Mouse (Mus musculus) liver, embryonic 12.5 days (tissue): ENCODE results near the gene Has3. TPM values are rescaled to one million over a fixed set of nuclear protein-coding genes. Genes with fewer than 3 reads are reported as not detected.
"Not testable (repeated sequence)": the region's sequence is repeated elsewhere in the genome, so short reads cannot be mapped to it uniquely, and the experiment has no call there.

Experiments used
- ATAC-seq: fragments of 200-750 bp; cut with Nextera tagmentation; 2 replicates; pipeline ENCODE4 v1.8.0; 2017; ENCODE audit warnings: moderate number of reproducible peaks, mild to moderate bottlenecking, moderate library complexity
- H3K27ac ChIP-seq: fragments of 300-500 bp; sonication (generic); 2 replicates; pipeline ENCODE4 v1.5.1; 2016; ENCODE audit warnings: mild to moderate bottlenecking
- H3K27me3 ChIP-seq: fragments of 300-500 bp; sonication (generic); replicated peaks from 2 replicates; pipeline ENCODE4 v1.6.1; 2016; ENCODE audit warnings: mild to moderate bottlenecking, moderate library complexity
- H3K36me3 ChIP-seq: fragments of 300-500 bp; sonication (generic); 2 replicates; pipeline ENCODE4 v1.6.1; 2016; ENCODE audit warnings: mild to moderate bottlenecking, moderate library complexity
- H3K4me1 ChIP-seq: fragments of 300-500 bp; sonication (generic); 2 replicates; pipeline ENCODE4 v1.6.1; 2016
- H3K4me2 ChIP-seq: fragments of 300-500 bp; sonication (generic); 2 replicates; pipeline ENCODE4 v1.6.1; 2016; ENCODE audit warnings: mild to moderate bottlenecking, moderate library complexity
- H3K4me3 ChIP-seq: fragments of 300-500 bp; sonication (generic); 2 replicates; pipeline ENCODE4 v1.5.1; 2016; ENCODE audit warnings: mild to moderate bottlenecking, moderate library complexity
- H3K9ac ChIP-seq: fragments of 300-500 bp; sonication (generic); 2 replicates; pipeline ENCODE4 v1.6.1; 2016; ENCODE audit warnings: mild to moderate bottlenecking, moderate library complexity
- H3K9me3 ChIP-seq: fragments of 300-500 bp; sonication (generic); replicated peaks from 2 replicates; pipeline ENCODE4 v1.6.1; 2016; ENCODE audit warnings: mild to moderate bottlenecking, moderate library complexity
- WGBS: fragments of 180-500 bp; shearing (Covaris S2); methylation state at CpG from one replicate; pipeline ENCODE4 v1.1.7; 2016; ENCODE audit not compliant: insufficient replicate concordance; 5-methylcytosine and 5-hydroxymethylcytosine counted together
- polyA plus RNA-seq: library from polyadenylated mRNA; unstranded; fragments of >200 nt; fragmentation: Nextera tagmentation; extraction: Ambion mirVana; gene quantifications from 2 replicates; pipeline ENCODE4 v1.2.1, GENCODE M21; 2016

The Has3 gene
- polyA plus RNA-seq, 1 experiment from 2014 or later = 0.04 TPM

- Histone ChIP-seq H3K4me3 (no peak overlapping the region), H3K9ac (no peak overlapping the region), H3K27me3 (no peaks in the 10 kb centered on the region), H3K36me3 (peaks cover 45% of the 10 kb centered on the region), H3K27ac (no peak overlapping the region), H3K9me3 (no peaks in the 10 kb centered on the region), H3K4me2 (no peak overlapping the region), H3K4me1 (no peaks in the 10 kb centered on the region)
- no peak for ATAC-seq
- WGBS = 74% methylated on average over 4 of the region's 4 CpGs
Measured at GRCm38 (mm10) chr8:106924057-106924456, 54.0 kb downstream of the Has3 start.

DNA sequence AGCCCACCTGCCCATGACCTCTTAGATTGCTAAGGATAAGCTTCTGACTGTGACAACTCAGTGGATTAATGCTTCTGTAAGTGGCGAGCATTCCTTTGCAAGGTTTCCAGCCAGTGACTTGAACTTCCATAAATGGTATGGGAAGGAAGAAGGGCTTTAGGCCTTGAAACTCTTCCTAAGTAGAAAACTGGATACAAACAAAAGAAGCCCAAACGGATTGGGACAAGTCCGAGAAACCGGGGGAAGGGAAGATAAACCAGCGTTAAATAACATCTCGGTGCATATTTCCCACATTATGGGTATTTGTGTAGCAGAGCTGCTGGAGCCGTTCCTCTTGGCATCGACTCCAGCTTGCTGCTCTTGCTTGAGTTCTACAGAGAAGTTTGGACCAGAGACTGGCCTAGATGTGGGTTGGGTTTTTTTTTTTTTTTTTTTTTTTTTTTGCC, 54.9 kb downstream of the Has3 start:
- no peak overlapping the region for H3K4me3 ChIP-seq
- no peak overlapping the region for H3K27ac ChIP-seq

GRCm38 (mm10) chr8:106925446-106925845, 55.4 kb downstream of the Has3 start:
- peaks cover 31% of the 10 kb centered on the region for H3K36me3 ChIP-seq
- no peak for ATAC-seq
- H3K27ac ChIP-seq = no peak overlapping the region
- H3K4me2 ChIP-seq = no peak overlapping the region
- no peaks in the 10 kb centered on the region for H3K4me1 ChIP-seq
- H3K4me3 ChIP-seq = no peak overlapping the region
- 62% methylated on average over 4 of the region's 4 CpGs for WGBS
- H3K9ac ChIP-seq = no peak overlapping the region
- no peaks in the 10 kb centered on the region for H3K9me3 ChIP-seq
- H3K27me3 ChIP-seq = no peaks in the 10 kb centered on the region

More for the DNA sequence above, 54.9 kb downstream of the Has3 start:
- Histone ChIP-seq H3K4me1 (no peaks in the 10 kb centered on the region), H3K9me3 (no peaks in the 10 kb centered on the region), H3K9ac (no peak overlapping the region), H3K36me3 (peaks cover 36% of the 10 kb centered on the region), H3K4me2 (no peak overlapping the region), H3K27me3 (no peaks in the 10 kb centered on the region)
- no peak for ATAC-seq
- WGBS = 79% methylated on average over 8 of the region's 8 CpGs

DNA sequence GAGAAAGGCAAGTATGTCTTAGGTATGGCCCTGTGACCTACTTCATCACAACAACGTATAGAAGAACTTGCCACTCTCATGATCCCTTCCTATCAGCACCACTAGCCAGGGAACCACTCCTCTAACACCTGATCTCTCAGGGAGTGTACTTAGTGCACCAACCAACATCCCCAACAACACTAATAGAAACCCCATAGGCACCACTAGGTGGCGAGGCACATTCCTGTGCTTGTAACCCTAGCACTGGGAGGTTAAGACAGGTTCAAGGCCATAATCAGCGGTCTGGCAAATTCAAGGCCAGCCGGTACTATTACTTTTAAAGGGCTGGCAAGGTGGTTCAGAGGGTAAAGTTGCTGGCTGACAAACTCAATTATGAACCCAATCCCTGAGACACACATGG, 57.2 kb downstream of the Has3 start:
- WGBS = 42% methylated on average over 4 of the region's 4 CpGs
- Histone ChIP-seq H3K4me2 (no peak overlapping the region), H3K4me3 (no peak overlapping the region), H3K9ac (no peak overlapping the region), H3K27me3 (peaks cover under 1% of the 10 kb centered on the region; the same call in 1 of the 2 replicates), H3K27ac (no peak overlapping the region), H3K9me3 (no peaks in the 10 kb centered on the region), H3K4me1 (peaks cover 1% of the 10 kb centered on the region; the same call in 1 of the 2 replicates), H3K36me3 (peaks cover 14% of the 10 kb centered on the region)
- ATAC-seq = 0 out of 2 replicates have a peak, but pooled peaks have one; percentile 37

GRCm38 (mm10) chr8:106928182-106928581, 58.1 kb downstream of the Has3 start:
- WGBS = 87% methylated on average over 11 of the region's 11 CpGs
- not testable (repeated sequence) for H3K4me1 ChIP-seq, H3K4me2 ChIP-seq, H3K9ac ChIP-seq, H3K36me3 ChIP-seq, H3K9me3 ChIP-seq, H3K27ac ChIP-seq, ATAC-seq, H3K27me3 ChIP-seq, H3K4me3 ChIP-seq

DNA sequence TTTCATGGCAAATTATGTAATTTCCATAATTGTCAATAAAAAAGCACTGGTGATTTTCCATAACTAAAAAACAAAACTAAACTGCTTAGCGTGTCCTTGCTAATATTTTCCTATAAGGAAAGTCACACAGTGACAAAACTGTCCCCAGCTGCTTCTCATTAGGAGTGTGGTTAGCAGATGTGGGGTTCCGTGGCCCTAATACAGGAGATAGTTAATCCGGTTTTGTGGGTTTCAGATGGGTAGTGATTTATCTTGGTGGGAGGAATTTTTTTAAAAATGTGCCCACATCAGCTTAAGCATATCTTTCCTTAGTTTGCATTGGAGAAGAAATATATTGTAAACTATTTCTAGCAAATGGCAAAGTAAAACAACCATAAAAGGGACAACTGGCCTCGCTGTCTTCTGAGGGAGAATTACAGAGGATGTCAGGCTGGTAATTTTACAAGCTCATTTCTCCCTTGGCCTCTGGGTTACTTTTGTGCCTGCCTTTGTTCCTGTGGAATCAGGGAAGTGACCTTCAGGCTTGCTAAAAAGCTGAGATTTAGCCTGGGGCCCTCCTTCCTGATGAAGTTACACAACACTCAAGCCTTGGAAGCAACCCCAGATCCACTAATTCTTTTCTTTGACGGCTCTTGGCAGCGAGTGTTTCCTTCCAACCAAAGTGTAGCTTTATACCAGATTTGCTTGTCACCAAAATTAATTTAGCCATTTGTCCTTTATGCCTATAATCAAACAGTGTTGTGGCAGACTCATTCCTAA, 59.3 kb downstream of the Has3 start:
- no peak overlapping the region for H3K4me2 ChIP-seq
- no peaks in the 10 kb centered on the region for H3K36me3 ChIP-seq
- peaks cover 9% of the 10 kb centered on the region; the same call in 1 of the 2 replicates for H3K27me3 ChIP-seq
- no peaks in the 10 kb centered on the region for H3K9me3 ChIP-seq
- 43% methylated on average over 6 of the region's 6 CpGs for WGBS
- H3K27ac ChIP-seq = no peak overlapping the region
- H3K4me1 ChIP-seq = peaks cover 13% of the 10 kb centered on the region
- no peak overlapping the region for H3K9ac ChIP-seq
- no peak overlapping the region for H3K4me3 ChIP-seq
- ATAC-seq = no peak

DNA sequence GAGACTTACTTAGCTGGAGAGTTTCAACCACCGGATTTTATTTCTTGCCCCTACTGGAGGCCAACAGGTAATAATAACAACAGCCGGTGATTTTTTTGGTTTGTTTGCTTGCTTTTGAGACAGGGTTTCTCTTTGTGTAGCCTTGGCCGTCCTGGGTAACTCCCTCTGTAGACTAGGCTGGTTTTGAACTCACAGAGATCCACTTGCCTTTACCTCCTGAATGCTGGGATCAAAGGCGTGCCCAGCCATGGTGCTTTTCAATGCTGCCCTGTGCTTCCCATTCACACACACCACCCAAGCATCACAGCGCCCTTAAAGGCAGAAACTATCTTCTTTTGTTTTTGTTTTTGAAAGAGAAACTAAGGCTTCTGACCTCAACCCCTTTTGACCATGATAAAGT, 59.9 kb downstream of the Has3 start:
- no peaks in the 10 kb centered on the region for H3K9me3 ChIP-seq
- no peaks in the 10 kb centered on the region for H3K36me3 ChIP-seq
- ATAC-seq = no peak
- H3K4me3 ChIP-seq = no peak overlapping the region
- H3K4me1 ChIP-seq = peaks cover 16% of the 10 kb centered on the region
- no peak overlapping the region for H3K27ac ChIP-seq
- no peak overlapping the region for H3K4me2 ChIP-seq
- H3K9ac ChIP-seq = no peak overlapping the region
- H3K27me3 ChIP-seq = peaks cover 12% of the 10 kb centered on the region; the same call in 1 of the 2 replicates
- 71% methylated on average over 5 of the region's 5 CpGs for WGBS

DNA sequence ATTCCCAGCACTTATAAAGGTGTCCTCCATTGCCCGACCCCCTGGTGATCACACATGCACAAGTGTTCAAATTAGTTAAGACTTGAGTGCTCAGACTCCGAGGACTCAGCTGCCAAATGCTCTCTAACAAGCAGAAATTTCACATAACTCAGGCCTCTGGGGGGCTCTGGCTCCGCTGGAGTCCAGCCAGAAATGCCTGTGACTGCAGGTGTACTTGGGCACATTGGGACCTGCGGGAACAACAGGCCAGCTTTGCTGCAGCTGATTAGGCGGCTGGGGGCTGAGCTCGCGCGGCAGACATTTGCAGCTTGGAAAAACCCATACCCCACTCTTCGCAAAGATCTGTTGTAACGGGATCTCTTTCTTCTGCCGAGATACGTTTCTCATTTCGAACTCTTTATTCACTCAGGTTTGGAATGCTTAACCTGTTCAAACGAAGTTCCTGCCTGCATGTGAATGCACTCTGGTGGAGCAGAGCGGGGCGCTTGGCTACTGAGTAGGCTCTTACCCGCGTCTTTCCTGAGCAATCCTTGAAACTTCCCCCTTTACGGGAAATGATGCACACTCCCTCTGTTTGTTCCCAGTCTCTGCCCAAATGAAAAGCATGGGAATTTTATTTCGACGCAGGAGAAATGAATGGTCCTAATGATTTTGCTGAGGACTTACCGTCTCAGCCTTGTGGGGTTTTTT, 62.5 kb downstream of the Has3 start:
- H3K9me3 ChIP-seq = no peaks in the 10 kb centered on the region
- peaks cover 35% of the 10 kb centered on the region for H3K27me3 ChIP-seq
- no peak overlapping the region for H3K27ac ChIP-seq
- WGBS = 17% methylated on average over 22 of the region's 22 CpGs
- H3K4me3 ChIP-seq = peak overlapping the region; percentile 21
- ATAC-seq = no peak
- 0 out of 2 replicates have a peak overlapping the region, but pooled peaks have one; percentile 4 for H3K9ac ChIP-seq
- peak overlapping the region; percentile 50 for H3K4me2 ChIP-seq
- peaks cover 41% of the 10 kb centered on the region for H3K4me1 ChIP-seq
- H3K36me3 ChIP-seq = no peaks in the 10 kb centered on the region

GRCm38 (mm10) chr8:106933506-106934143, 63.6 kb downstream of the Has3 start:
- Histone ChIP-seq H3K4me1 (peaks cover 43% of the 10 kb centered on the region), H3K36me3 (no peaks in the 10 kb centered on the region), H3K9me3 (no peaks in the 10 kb centered on the region), H3K9ac (no peak overlapping the region), H3K27me3 (peaks cover 45% of the 10 kb centered on the region), H3K27ac (no peak overlapping the region), H3K4me3 (no peak overlapping the region), H3K4me2 (no peak overlapping the region)
- ATAC-seq = no peak
- WGBS = 60% methylated on average over 4 of the region's 4 CpGs

Other genes starting within 250 kb of the Has3 start
- gene Tango6, start 187.2 kb upstream of the Has3 start, polyA plus RNA-seq = 6.0 and 6.4 TPM in 2 replicates
- 69.5 and 73.2 TPM in 2 replicates for gene Utp4, start 23.4 kb downstream of the Has3 start, polyA plus RNA-seq
- 3.5 and 4.1 TPM in 2 replicates for gene Sntb2, start 65.5 kb downstream of the Has3 start, polyA plus RNA-seq
- gene Vps4a, start 161.0 kb downstream of the Has3 start, polyA plus RNA-seq = 32.8 and 33.7 TPM in 2 replicates
- 30.1 and 35.4 TPM in 2 replicates for gene Pdf, start 178.4 kb downstream of the Has3 start, polyA plus RNA-seq
- 31.2 and 32.2 TPM in 2 replicates for gene Cog8, start 186.4 kb downstream of the Has3 start, polyA plus RNA-seq
- 83.4 and 83.8 TPM in 2 replicates for gene Nip7, start 186.6 kb downstream of the Has3 start, polyA plus RNA-seq
- 5.6 and 5.7 TPM in 2 replicates for gene Tmed6, start 195.4 kb downstream of the Has3 start, polyA plus RNA-seq
- gene Terf2, start 226.3 kb downstream of the Has3 start, polyA plus RNA-seq = 9.2 and 11.5 TPM in 2 replicates